Mouse (Mus musculus) duodenum, adult 2 months (tissue): ENCODE results near the gene Gapdhs. TPM values are rescaled to one million over a fixed set of nuclear protein-coding genes. Genes with fewer than 3 reads are reported as not detected.

ENCODE experiments used
- polyA plus RNA-seq: library from polyadenylated mRNA; depleted of rRNA; stranded (reverse); fragments of >200 nt; gene quantifications from 2 replicates; pipeline ENCODE4 v1.2.3, GENCODE M21; 2012; ENCODE audit warnings: low replicate concordance; rRNA removed

Gene Gapdhs
- polyA plus RNA-seq: not detected in 2 replicates

GRCm38 (mm10) chr7:30743617-30744016 is at the start of gene Gapdhs:
Gene Gapdhs (minus strand): TSS chr7:30743681.

GRCm38 (mm10) chr7:30787377-30788022 is 44.0 kb upstream of the Gapdhs start, which contains the start of gene Krtdap:
Gene Krtdap (plus strand): TSS chr7:30787896.

GRCm38 (mm10) chr7:30763456-30763855 is 20.0 kb upstream of the Gapdhs start, which contains the start of gene Dmkn:
Gene Dmkn (plus strand): TSS chr7:30763756.

GRCm38 (mm10) chr7:30751086-30751669 is 7.7 kb upstream of the Gapdhs start, which contains the start of gene Sbsn:
Gene Sbsn (plus strand): TSS chr7:30751471.

GRCm38 (mm10) chr7:30729396-30730063 is 14.0 kb downstream of the Gapdhs start, which contains the start of gene Tmem147:
Gene Tmem147 (minus strand): TSS chr7:30729540.

GRCm38 (mm10) chr7:30711942-30712341 is 31.5 kb downstream of the Gapdhs start, which contains the start of gene Atp4a:
Gene Atp4a (plus strand): TSS chr7:30712209.

GRCm38 (mm10) chr7:30698589-30698988 is 44.9 kb downstream of the Gapdhs start, which contains the start of gene 2200002J24Rik:
Gene 2200002J24Rik (plus strand): TSS chr7:30698926.

Other genes with a start within 250 kb of the Gapdhs start
- 10.8 and 15.1 TPM in 2 replicates for gene Arhgap33, start 208.6 kb downstream of the Gapdhs start, polyA plus RNA-seq
- gene Hspb6, start 191.5 kb downstream of the Gapdhs start, polyA plus RNA-seq: 56.3 and 114 TPM in 2 replicates
- gene Proser3, start 191.4 kb downstream of the Gapdhs start, polyA plus RNA-seq: 3.6 and 5.5 TPM in 2 replicates
- 28.6 and 40.9 TPM in 2 replicates for gene Lin37, start 183.8 kb downstream of the Gapdhs start, polyA plus RNA-seq
- gene U2af1l4, start 180.4 kb downstream of the Gapdhs start, polyA plus RNA-seq: 56.6 and 64.2 TPM in 2 replicates
- gene Gm49396, start 180.3 kb downstream of the Gapdhs start, polyA plus RNA-seq: 0.55 and 1.2 TPM in 2 replicates
- 105 and 155 TPM in 2 replicates for gene Psenen, start 180.1 kb downstream of the Gapdhs start, polyA plus RNA-seq
- gene Igflr1, start 178.3 kb downstream of the Gapdhs start, polyA plus RNA-seq: 12.6 and 14.4 TPM in 2 replicates
- 31.9 and 38.5 TPM in 2 replicates for gene Kmt2b, start 155.0 kb downstream of the Gapdhs start, polyA plus RNA-seq
- gene Zbtb32, start 144.8 kb downstream of the Gapdhs start, polyA plus RNA-seq: 2.3 and 3.2 TPM in 2 replicates
- gene Upk1a, start 130.8 kb downstream of the Gapdhs start, polyA plus RNA-seq: 1.1 and 3.8 TPM in 2 replicates
- gene Cox6b1, start 117.5 kb downstream of the Gapdhs start, polyA plus RNA-seq: 382 and 584 TPM in 2 replicates
- gene Etv2, start 107.8 kb downstream of the Gapdhs start, polyA plus RNA-seq: not detected in 2 replicates
- gene Rbm42, start 93.4 kb downstream of the Gapdhs start, polyA plus RNA-seq: 73.7 and 104 TPM in 2 replicates
- 4.7 and 7.0 TPM in 2 replicates for gene Haus5, start 78.7 kb downstream of the Gapdhs start, polyA plus RNA-seq
- gene Pmis2, start 72.1 kb downstream of the Gapdhs start, polyA plus RNA-seq: not detected in 2 replicates
- 10.2 and 19.1 TPM in 2 replicates for gene 2200002J24Rik, start 44.8 kb downstream of the Gapdhs start, polyA plus RNA-seq
- gene Atp4a, start 31.5 kb downstream of the Gapdhs start, polyA plus RNA-seq: 0.88 and 2.5 TPM in 2 replicates
- gene Tmem147, start 14.1 kb downstream of the Gapdhs start, polyA plus RNA-seq: 237 and 269 TPM in 2 replicates
- gene Sbsn, start 7.8 kb upstream of the Gapdhs start, polyA plus RNA-seq: 0.18 and 0.44 TPM in 2 replicates
- gene Dmkn, start 20.1 kb upstream of the Gapdhs start, polyA plus RNA-seq: 1.8 and 2.2 TPM in 2 replicates
- gene Krtdap, start 44.2 kb upstream of the Gapdhs start, polyA plus RNA-seq: not detected in 2 replicates
- 13.3 and 15.3 TPM in 2 replicates for gene Ffar2, start 80.1 kb upstream of the Gapdhs start, polyA plus RNA-seq
- 1.8 and 1.9 TPM in 2 replicates for gene Ffar3, start 112.5 kb upstream of the Gapdhs start, polyA plus RNA-seq
- gene Ffar1, start 117.9 kb upstream of the Gapdhs start, polyA plus RNA-seq: 0.26 and 0.87 TPM in 2 replicates
- 0.71 and 3.5 TPM in 2 replicates for gene Cd22, start 136.7 kb upstream of the Gapdhs start, polyA plus RNA-seq
- gene Mag, start 171.2 kb upstream of the Gapdhs start, polyA plus RNA-seq: 0.37 and 0.68 TPM in 2 replicates
- 0.68 and 13.0 TPM in 2 replicates for gene Hamp2, start 181.0 kb upstream of the Gapdhs start, polyA plus RNA-seq
- 2.0 and 2.1 TPM in 2 replicates for gene Hamp, start 200.4 kb upstream of the Gapdhs start, polyA plus RNA-seq
- gene Usf2, start 213.1 kb upstream of the Gapdhs start, polyA plus RNA-seq: 107 and 186 TPM in 2 replicates
- 331 and 790 TPM in 2 replicates for gene Lsr, start 229.8 kb upstream of the Gapdhs start, polyA plus RNA-seq
- 6.0 and 7.2 TPM in 2 replicates for gene Fam187b, start 230.1 kb upstream of the Gapdhs start, polyA plus RNA-seq